Mouse (Mus musculus) lung, adult 2 months (tissue): Measurements from ENCODE around the gene Nrtn.

ENCODE experiments used
- CTCF ChIP-seq: fragments of 200-500 bp; IDR thresholded peaks from 2 replicates; pipeline ENCODE4 v1.5.1; 2011; ENCODE audit warnings: mild to moderate bottlenecking, low read length, control low read depth; ENCODE audit not compliant: insufficient read depth
- POLR2A ChIP-seq: fragments of 200-500 bp; IDR thresholded peaks from 2 replicates; pipeline ENCODE4 v1.6.1; 2011; ENCODE audit warnings: low read depth, mild to moderate bottlenecking, control low read depth, low read length, borderline replicate concordance; ENCODE audit errors: extremely low read depth

DNA sequence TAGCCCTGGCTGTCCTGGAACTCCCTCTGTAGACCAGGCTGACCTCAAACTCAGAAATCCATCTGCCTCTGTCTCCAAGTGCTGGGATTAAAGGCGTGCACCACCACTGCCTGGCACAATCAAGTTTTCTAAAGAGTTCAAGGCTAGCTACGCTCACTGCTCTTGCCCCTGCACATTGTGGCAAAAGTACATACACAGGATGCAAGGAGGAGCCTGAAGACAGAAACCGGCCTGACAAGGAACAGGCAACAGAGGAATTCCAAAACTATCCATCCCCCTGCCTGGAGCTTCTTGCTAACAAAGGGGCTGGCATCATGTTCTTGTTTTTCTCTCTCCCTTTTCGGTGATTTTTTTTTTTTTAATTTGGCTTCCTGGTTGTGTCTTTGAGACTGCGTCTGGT, 13.2 kb downstream of the Nrtn start:
- TF ChIP-seq POLR2A (no peak), CTCF (no peak)
